Mouse (Mus musculus) neutrophil, adult 83 days (primary cell): ENCODE data around the gene Magea4. TPM values are rescaled to one million over a fixed set of nuclear protein-coding genes. Genes with fewer than 3 reads are reported as not detected.

Experiments
- total RNA-seq, 2 experiments: library from RNA; stranded (reverse); gene quantifications; one replicate each; pipeline ENCODE4 v1.2.4; 2023

Gene Magea4
- total RNA-seq = not detected

DNA sequence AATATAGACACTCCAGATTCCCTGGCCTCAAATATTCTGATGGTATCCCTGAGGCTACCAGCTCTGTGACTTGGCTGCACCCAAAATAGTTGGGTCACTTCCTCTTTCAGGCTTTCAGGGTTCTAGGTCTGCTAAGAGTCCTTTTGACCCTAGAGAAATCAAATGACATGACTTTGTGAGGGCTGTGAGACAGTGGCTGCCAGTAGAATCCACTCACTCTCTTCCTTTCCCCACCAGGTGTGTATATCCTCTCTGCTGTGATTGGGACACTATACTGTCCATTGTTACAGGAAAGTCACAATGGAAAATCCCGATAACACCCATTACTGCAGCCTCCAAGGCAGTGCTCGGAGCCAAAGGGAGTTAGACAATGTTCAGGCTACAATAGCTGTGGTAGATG is at the start of gene Magea4:
Gene Magea4, plus strand, starts transcription at position 301 of the 400 bp plus-strand sequence.

Other genes starting within 250 kb of the Magea4 start
- not detected for gene Fate1, start 249.0 kb upstream of the Magea4 start, total RNA-seq
- gene Cnga2, start 230.2 kb upstream of the Magea4 start, total RNA-seq = not detected
- under 1 TPM in 1 of 2 experiments, not detected in 1; 0.93 TPM for gene Gabre, start 52.8 kb downstream of the Magea4 start, total RNA-seq
- gene Magea10, start 164.8 kb downstream of the Magea4 start, total RNA-seq = not detected